Mouse (Mus musculus) embryonic facial prominence, embryonic 10.5 days (tissue): ENCODE measurements around the gene Cacna1a. TPM values are rescaled to one million over a fixed set of nuclear protein-coding genes. Genes with fewer than 3 reads are reported as not detected.

Experiments used
- DNase-seq: peaks from one replicate; pipeline ENCODE4 v3.0.0-alpha.2; 2017; ENCODE audit warnings: low spot score
- H3K27ac ChIP-seq: fragments of 300-500 bp; sonication (generic); replicated peaks from 2 replicates; pipeline ENCODE4 v1.5.1; 2016; ENCODE audit warnings: mild to moderate bottlenecking
- H3K27me3 ChIP-seq: fragments of 300-500 bp; sonication (generic); replicated peaks from 2 replicates; pipeline ENCODE4 v1.6.1; 2016; ENCODE audit warnings: low read depth, mild to moderate bottlenecking; ENCODE audit not compliant: poor library complexity, severe bottlenecking
- H3K36me3 ChIP-seq: fragments of 300-500 bp; sonication (generic); replicated peaks from 2 replicates; pipeline ENCODE4 v1.6.1; 2016; ENCODE audit warnings: mild to moderate bottlenecking, moderate library complexity
- H3K4me1 ChIP-seq: fragments of 300-500 bp; sonication (generic); 2 replicates; pipeline ENCODE4 v1.6.1; 2016
- H3K4me3 ChIP-seq: fragments of 300-500 bp; sonication (generic); 2 replicates; pipeline ENCODE4 v1.5.1; 2016; ENCODE audit warnings: mild to moderate bottlenecking, moderate library complexity
- H3K9me3 ChIP-seq: fragments of 300-500 bp; sonication (generic); 2 replicates; pipeline ENCODE4 v1.6.1; 2016; ENCODE audit warnings: mild to moderate bottlenecking
- WGBS: fragments of 180-500 bp; shearing (Covaris S2); methylation state at CpG from one replicate; pipeline ENCODE4 v1.1.7; 2016; 5-methylcytosine and 5-hydroxymethylcytosine counted together
- polyA plus RNA-seq: library from polyadenylated mRNA; unstranded; fragments of >200 nt; fragmentation: Nextera tagmentation; extraction: Ambion mirVana; gene quantifications from 2 replicates; pipeline ENCODE4 v1.2.1, GENCODE M21; 2016

Cacna1a gene
- polyA plus RNA-seq, 1 experiment from 2014 or later, result 5.5 TPM

DNA sequence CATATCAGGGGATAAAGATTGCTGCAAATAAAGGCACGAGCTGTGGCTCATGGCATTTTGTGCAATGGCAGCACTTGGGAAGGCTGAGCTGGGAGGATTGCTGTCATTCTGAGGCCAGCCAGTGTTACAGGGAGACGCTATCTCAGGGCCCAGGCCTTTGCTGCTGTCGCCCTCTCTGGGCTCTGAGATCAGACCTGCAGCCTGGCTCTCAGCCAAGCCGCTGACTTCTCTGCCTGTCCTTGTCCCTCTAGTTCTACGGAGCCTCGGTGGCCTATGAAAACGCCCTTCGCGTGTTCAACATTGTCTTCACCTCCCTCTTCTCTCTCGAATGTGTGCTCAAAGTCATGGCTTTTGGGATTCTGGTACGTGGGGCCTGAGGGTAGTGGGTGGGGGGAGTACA is 200.3 kb downstream of the Cacna1a start:
- H3K27ac ChIP-seq, result no peak overlapping the region
- no peaks in the 10 kb centered on the region for H3K36me3 ChIP-seq
- DNase-seq, result no peak
- H3K4me1 ChIP-seq, result peaks cover 9% of the 10 kb centered on the region
- H3K27me3 ChIP-seq, result peaks cover 21% of the 10 kb centered on the region
- no peak overlapping the region for H3K4me3 ChIP-seq
- WGBS, result 78% methylated on average over 11 of the region's 11 CpGs
- no peaks in the 10 kb centered on the region for H3K9me3 ChIP-seq

GRCm38 (mm10) chr8:84592015-84592662 is 203.9 kb downstream of the Cacna1a start:
- DNase-seq, result peak; percentile 83
- Histone ChIP-seq H3K9me3 (no peaks in the 10 kb centered on the region), H3K4me1 (peaks cover 9% of the 10 kb centered on the region), H3K27me3 (peaks cover 26% of the 10 kb centered on the region), H3K4me3 (no peak overlapping the region), H3K36me3 (no peaks in the 10 kb centered on the region), H3K27ac (no peak overlapping the region)
- 19% methylated on average over 15 of the region's 15 CpGs for WGBS

GRCm38 (mm10) chr8:84593143-84593542 is 204.9 kb downstream of the Cacna1a start:
- H3K27me3 ChIP-seq, result peaks cover 34% of the 10 kb centered on the region
- no peaks in the 10 kb centered on the region for H3K9me3 ChIP-seq
- peaks cover 12% of the 10 kb centered on the region for H3K4me1 ChIP-seq
- no peak overlapping the region for H3K4me3 ChIP-seq
- 93% methylated on average over 1 of the region's 1 CpGs for WGBS
- H3K27ac ChIP-seq, result 0 out of 2 replicates have a peak overlapping the region, but pooled peaks have one; percentile 2
- no peaks in the 10 kb centered on the region for H3K36me3 ChIP-seq
- DNase-seq, result no peak

- Histone ChIP-seq H3K27me3 (peaks cover 45% of the 10 kb centered on the region), H3K4me1 (peaks cover 20% of the 10 kb centered on the region), H3K36me3 (no peaks in the 10 kb centered on the region), H3K4me3 (no peak overlapping the region), H3K27ac (no peak overlapping the region), H3K9me3 (no peaks in the 10 kb centered on the region)
- peak; percentile 88 for DNase-seq
- 70% methylated on average over 9 of the region's 9 CpGs for WGBS
These were observed 206.0 kb downstream of the Cacna1a start for GRCm38 (mm10) chr8:84594099-84594780.

DNA sequence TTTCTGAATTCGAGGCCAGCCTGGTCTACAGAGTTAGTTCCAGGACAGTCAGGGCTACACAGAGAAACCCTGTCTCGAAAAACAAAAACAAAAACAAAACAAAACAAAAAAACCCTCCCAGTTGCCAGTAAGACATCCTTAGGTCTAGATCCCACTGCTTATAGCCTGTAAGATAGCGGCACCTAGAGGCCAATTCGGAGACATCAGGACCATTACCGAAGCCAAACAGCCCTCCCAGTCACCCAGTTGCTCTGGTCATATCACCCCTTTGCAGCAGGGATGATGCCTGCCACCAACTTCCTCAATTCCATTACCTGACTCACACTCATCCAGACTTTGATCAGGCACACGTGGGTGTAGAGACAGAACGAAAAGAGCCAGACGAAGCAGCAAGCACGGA is 207.4 kb downstream of the Cacna1a start:
- 23% methylated on average over 9 of the region's 9 CpGs for WGBS

DNA sequence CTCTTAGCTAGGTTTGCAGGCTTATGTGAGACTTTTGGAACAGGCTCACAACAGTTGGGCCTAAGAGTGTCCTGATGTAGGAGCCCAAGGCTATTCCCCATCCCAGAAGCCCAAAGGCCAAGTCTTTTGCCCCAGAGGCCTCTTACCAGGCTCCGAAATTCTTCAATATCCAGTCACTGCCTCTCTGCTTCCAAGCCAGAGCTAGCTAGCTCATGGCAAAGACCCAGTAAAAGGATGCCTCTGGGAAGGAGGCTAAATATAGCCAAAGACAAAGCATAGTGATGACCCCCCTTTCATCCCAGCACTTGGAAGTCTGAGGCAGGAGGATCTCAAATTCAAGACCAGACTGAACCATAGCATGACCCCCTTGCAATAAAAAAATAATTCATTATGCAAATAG is 211.2 kb downstream of the Cacna1a start:
- Histone ChIP-seq H3K9me3 (0 out of 2 replicates have a peak, but pooled peaks cover 3% of the 10 kb centered on the region), H3K4me3 (no peak overlapping the region), H3K27ac (no peak overlapping the region), H3K4me1 (peaks cover 36% of the 10 kb centered on the region), H3K27me3 (peaks cover 73% of the 10 kb centered on the region), H3K36me3 (no peaks in the 10 kb centered on the region; the same call in 1 of the 2 replicates)
- 85% methylated on average over 1 of the region's 1 CpGs for WGBS
- no peak for DNase-seq

More for the DNA sequence above, 207.4 kb downstream of the Cacna1a start:
- peak; percentile 51 for DNase-seq
- Histone ChIP-seq H3K27ac (no peak overlapping the region), H3K36me3 (no peaks in the 10 kb centered on the region), H3K4me1 (peaks cover 30% of the 10 kb centered on the region), H3K9me3 (no peaks in the 10 kb centered on the region), H3K27me3 (peaks cover 59% of the 10 kb centered on the region), H3K4me3 (no peak overlapping the region)

DNA sequence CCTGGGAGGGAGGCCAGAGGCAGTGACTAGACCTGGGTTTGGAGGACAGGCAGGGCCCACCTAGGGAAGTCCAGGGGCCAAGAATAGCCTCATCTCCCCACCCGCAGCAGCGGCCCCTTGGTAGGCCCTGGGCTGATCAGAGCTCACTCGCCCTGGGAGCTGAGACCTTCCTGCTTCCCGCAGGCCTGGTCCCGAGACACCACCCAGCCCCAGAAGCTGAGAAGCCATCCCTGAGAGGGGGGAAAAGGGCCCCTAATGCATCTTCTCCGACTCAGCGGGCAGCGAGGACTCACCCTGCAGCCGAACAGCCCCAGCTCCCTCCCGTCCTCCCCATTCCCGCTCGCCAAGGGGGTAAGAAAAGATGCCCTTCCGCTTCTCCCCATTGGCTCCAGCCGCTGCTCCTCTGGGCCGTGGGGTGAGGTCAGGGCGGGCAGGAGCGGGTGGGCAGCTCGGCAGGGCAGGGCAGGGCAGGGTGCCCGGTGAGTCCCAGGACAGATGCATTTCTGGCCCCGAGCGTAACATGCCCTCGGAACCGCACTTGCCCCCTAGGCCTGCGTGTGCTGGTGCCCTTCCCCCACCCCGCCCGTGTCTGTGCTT is 212.2 kb downstream of the Cacna1a start:
- H3K27me3 ChIP-seq, result peaks cover 73% of the 10 kb centered on the region
- 3% methylated on average over 26 of the region's 26 CpGs for WGBS

DNA sequence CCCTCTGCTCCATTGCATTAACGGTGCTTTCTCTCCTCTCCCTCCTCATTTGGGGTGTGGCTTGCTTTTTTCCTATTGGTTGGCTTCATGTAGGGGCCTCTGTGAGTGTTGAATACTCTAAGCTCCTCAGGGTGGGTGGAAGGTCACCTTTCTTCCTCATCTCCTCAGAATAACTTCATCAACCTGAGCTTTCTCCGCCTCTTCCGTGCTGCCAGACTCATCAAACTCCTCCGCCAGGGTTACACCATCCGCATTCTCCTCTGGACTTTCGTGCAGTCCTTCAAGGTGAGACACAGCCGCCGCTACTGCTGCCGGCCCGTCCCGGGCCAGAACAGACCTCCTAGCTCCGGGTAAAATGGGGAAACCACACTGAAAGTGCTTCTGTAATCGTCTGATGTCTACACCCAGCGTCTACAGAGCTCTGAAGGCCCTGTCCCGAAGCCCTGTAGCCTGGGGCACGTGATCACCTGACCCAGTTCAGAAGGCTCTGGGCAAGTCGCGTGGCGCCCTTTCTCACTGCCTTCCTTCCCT is 213.0 kb downstream of the Cacna1a start:
- H3K9me3 ChIP-seq, result 0 out of 2 replicates have a peak, but pooled peaks cover 3% of the 10 kb centered on the region
- H3K36me3 ChIP-seq, result no peaks in the 10 kb centered on the region; the same call in 1 of the 2 replicates
- peak overlapping the region; percentile 57 for H3K4me3 ChIP-seq
- peak overlapping the region; percentile 82 for H3K27ac ChIP-seq
- peaks cover 73% of the 10 kb centered on the region for H3K27me3 ChIP-seq
- peak; percentile 41 for DNase-seq
- H3K4me1 ChIP-seq, result peaks cover 36% of the 10 kb centered on the region
- WGBS, result 2% methylated on average over 19 of the region's 19 CpGs

More for the DNA sequence above, 212.2 kb downstream of the Cacna1a start:
- Histone ChIP-seq H3K4me1 (peaks cover 36% of the 10 kb centered on the region), H3K27ac (peak overlapping the region; percentile 82), H3K4me3 (peak overlapping the region; percentile 57), H3K9me3 (0 out of 2 replicates have a peak, but pooled peaks cover 3% of the 10 kb centered on the region), H3K36me3 (no peaks in the 10 kb centered on the region; the same call in 1 of the 2 replicates)
- peak; percentile 51 for DNase-seq

DNA sequence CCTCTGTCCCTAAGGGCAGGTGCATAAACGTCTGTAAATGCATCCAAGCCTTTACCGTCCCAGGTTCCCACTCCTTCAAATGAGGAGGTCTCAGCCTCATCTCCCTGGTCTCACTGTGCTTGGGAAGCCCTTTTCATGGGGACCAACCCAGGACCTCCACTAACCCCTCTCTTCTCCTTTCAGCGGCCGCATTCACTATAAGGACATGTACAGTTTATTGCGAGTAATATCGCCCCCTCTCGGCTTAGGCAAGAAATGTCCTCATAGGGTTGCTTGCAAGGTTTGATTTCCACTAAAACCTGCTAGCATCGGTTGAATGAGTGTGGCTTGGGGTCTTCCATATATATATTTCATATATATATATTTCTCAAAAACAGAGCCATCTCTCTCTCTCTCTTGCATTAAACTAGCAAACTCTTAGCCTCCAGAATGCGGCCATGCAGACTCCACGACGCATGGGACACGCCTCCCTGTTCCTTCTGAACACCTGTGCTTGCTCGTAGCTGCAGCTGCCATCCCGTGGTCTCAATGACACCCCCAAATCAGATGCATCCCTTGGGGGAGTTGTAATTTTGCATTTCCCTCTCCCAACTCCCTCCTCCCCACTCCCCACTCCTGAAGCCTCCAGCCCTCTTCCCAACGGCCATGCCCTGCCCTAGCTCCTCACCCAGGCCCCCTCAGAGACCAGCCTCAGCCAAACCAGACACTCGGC is 226.4 kb downstream of the Cacna1a start:
- peak overlapping the region; percentile 13; the same call in 1 of the 2 replicates for H3K4me3 ChIP-seq
- no peaks in the 10 kb centered on the region for H3K36me3 ChIP-seq
- H3K27me3 ChIP-seq, result peaks cover 63% of the 10 kb centered on the region
- no peak for DNase-seq
- H3K4me1 ChIP-seq, result peaks cover 28% of the 10 kb centered on the region
- 35% methylated on average over 16 of the region's 16 CpGs for WGBS
- H3K27ac ChIP-seq, result no peak overlapping the region
- H3K9me3 ChIP-seq, result no peaks in the 10 kb centered on the region

GRCm38 (mm10) chr8:84615666-84616485 is 227.6 kb downstream of the Cacna1a start:
- Histone ChIP-seq H3K4me3 (peak overlapping the region; percentile 32), H3K27me3 (peaks cover 64% of the 10 kb centered on the region), H3K27ac (peak overlapping the region; percentile 67), H3K9me3 (no peaks in the 10 kb centered on the region), H3K36me3 (no peaks in the 10 kb centered on the region), H3K4me1 (peaks cover 28% of the 10 kb centered on the region)
- WGBS, result 20% methylated on average over 22 of the region's 22 CpGs
- peak; percentile 54 for DNase-seq

- Histone ChIP-seq H3K36me3 (no peaks in the 10 kb centered on the region), H3K27me3 (peaks cover 65% of the 10 kb centered on the region), H3K4me3 (no peak overlapping the region), H3K9me3 (no peaks in the 10 kb centered on the region), H3K4me1 (peaks cover 28% of the 10 kb centered on the region), H3K27ac (peak overlapping the region; percentile 70)
- no peak for DNase-seq
- WGBS, result 47% methylated on average over 22 of the region's 22 CpGs
These were observed 228.8 kb downstream of the Cacna1a start for GRCm38 (mm10) chr8:84617005-84617404.
